Mouse (Mus musculus): ENCODE results near the gene Peli1. TPM values are rescaled to one million over a fixed set of nuclear protein-coding genes. Genes with fewer than 3 reads are reported as not detected.

Peli1 gene
- polyA plus RNA-seq, 1 experiment: 69.2 TPM

GRCm38 (mm10) chr11:21093081-21093815, 2.2 kb downstream of the Peli1 start:
- TF ChIP-seq CTCF (IDR thresholded peaks at IDR 0.05; ENCODE audit: borderline replicate concordance, extremely low read depth, insufficient read depth, insufficient read length): no peak
- no peak for TF ChIP-seq POLR2A (IDR thresholded peaks at IDR 0.05; ENCODE audit: borderline replicate concordance, extremely low read depth, insufficient read depth, insufficient read length, poor library complexity, severe bottlenecking)
- DNase-seq (ENCODE audit: low read depth): peak; percentile 6

GRCm38 (mm10) chr11:21096590-21096989, 5.5 kb downstream of the Peli1 start:
- no peak for DNase-seq (ENCODE audit: low read depth)
- peak; percentile 5; the same call in 1 of the 2 replicates for TF ChIP-seq CTCF (IDR thresholded peaks at IDR 0.05; ENCODE audit: borderline replicate concordance, extremely low read depth, insufficient read depth, insufficient read length)
- no peak for TF ChIP-seq POLR2A (IDR thresholded peaks at IDR 0.05; ENCODE audit: borderline replicate concordance, extremely low read depth, insufficient read depth, insufficient read length, poor library complexity, severe bottlenecking)

GRCm38 (mm10) chr11:21098457-21098856, 7.4 kb downstream of the Peli1 start:
- TF ChIP-seq POLR2A (IDR thresholded peaks at IDR 0.05; ENCODE audit: borderline replicate concordance, extremely low read depth, insufficient read depth, insufficient read length, poor library complexity, severe bottlenecking): no peak
- no peak for TF ChIP-seq CTCF (IDR thresholded peaks at IDR 0.05; ENCODE audit: borderline replicate concordance, extremely low read depth, insufficient read depth, insufficient read length)

GRCm38 (mm10) chr11:21100704-21101103, 9.6 kb downstream of the Peli1 start:
- DNase-seq (ENCODE audit: low read depth): no peak
- no peak for TF ChIP-seq POLR2A (IDR thresholded peaks at IDR 0.05; ENCODE audit: borderline replicate concordance, extremely low read depth, insufficient read depth, insufficient read length, poor library complexity, severe bottlenecking)
- TF ChIP-seq CTCF (IDR thresholded peaks at IDR 0.05; ENCODE audit: borderline replicate concordance, extremely low read depth, insufficient read depth, insufficient read length): no peak

More at GRCm38 (mm10) chr11:21098457-21098856, 7.4 kb downstream of the Peli1 start:
- DNase-seq (ENCODE audit: low read depth): no peak

GRCm38 (mm10) chr11:21101286-21101685, 10.2 kb downstream of the Peli1 start:
- TF ChIP-seq POLR2A (IDR thresholded peaks at IDR 0.05; ENCODE audit: borderline replicate concordance, extremely low read depth, insufficient read depth, insufficient read length, poor library complexity, severe bottlenecking) (no peak), CTCF (IDR thresholded peaks at IDR 0.05; ENCODE audit: borderline replicate concordance, extremely low read depth, insufficient read depth, insufficient read length) (no peak)
- DNase-seq (ENCODE audit: low read depth): no peak

GRCm38 (mm10) chr11:21102273-21103005, 11.3 kb downstream of the Peli1 start:
- DNase-seq (ENCODE audit: low read depth): no peak
- no peak for TF ChIP-seq POLR2A (IDR thresholded peaks at IDR 0.05; ENCODE audit: borderline replicate concordance, extremely low read depth, insufficient read depth, insufficient read length, poor library complexity, severe bottlenecking)
- TF ChIP-seq CTCF (IDR thresholded peaks at IDR 0.05; ENCODE audit: borderline replicate concordance, extremely low read depth, insufficient read depth, insufficient read length): no peak

- TF ChIP-seq CTCF (IDR thresholded peaks at IDR 0.05; ENCODE audit: borderline replicate concordance, extremely low read depth, insufficient read depth, insufficient read length) (no peak), POLR2A (IDR thresholded peaks at IDR 0.05; ENCODE audit: borderline replicate concordance, extremely low read depth, insufficient read depth, insufficient read length, poor library complexity, severe bottlenecking) (no peak)
- no peak for DNase-seq (ENCODE audit: low read depth)
These were observed 12.1 kb downstream of the Peli1 start for GRCm38 (mm10) chr11:21103186-21103585.

- no peak for DNase-seq (ENCODE audit: low read depth)
- no peak for TF ChIP-seq POLR2A (IDR thresholded peaks at IDR 0.05; ENCODE audit: borderline replicate concordance, extremely low read depth, insufficient read depth, insufficient read length, poor library complexity, severe bottlenecking)
- TF ChIP-seq CTCF (IDR thresholded peaks at IDR 0.05; ENCODE audit: borderline replicate concordance, extremely low read depth, insufficient read depth, insufficient read length): no peak
These were observed 14.3 kb downstream of the Peli1 start for GRCm38 (mm10) chr11:21105393-21105792.

GRCm38 (mm10) chr11:21107120-21107519, 16.0 kb downstream of the Peli1 start:
- TF ChIP-seq CTCF (IDR thresholded peaks at IDR 0.05; ENCODE audit: borderline replicate concordance, extremely low read depth, insufficient read depth, insufficient read length) (no peak), POLR2A (IDR thresholded peaks at IDR 0.05; ENCODE audit: borderline replicate concordance, extremely low read depth, insufficient read depth, insufficient read length, poor library complexity, severe bottlenecking) (no peak)

GRCm38 (mm10) chr11:21109279-21109678, 18.2 kb downstream of the Peli1 start:
- TF ChIP-seq CTCF (IDR thresholded peaks at IDR 0.05; ENCODE audit: borderline replicate concordance, extremely low read depth, insufficient read depth, insufficient read length) (no peak), POLR2A (IDR thresholded peaks at IDR 0.05; ENCODE audit: borderline replicate concordance, extremely low read depth, insufficient read depth, insufficient read length, poor library complexity, severe bottlenecking) (no peak)
- DNase-seq (ENCODE audit: low read depth): no peak

More at GRCm38 (mm10) chr11:21107120-21107519, 16.0 kb downstream of the Peli1 start:
- no peak for DNase-seq (ENCODE audit: low read depth)

GRCm38 (mm10) chr11:21114516-21114915, 23.4 kb downstream of the Peli1 start:
- TF ChIP-seq POLR2A (IDR thresholded peaks at IDR 0.05; ENCODE audit: borderline replicate concordance, extremely low read depth, insufficient read depth, insufficient read length, poor library complexity, severe bottlenecking): no peak
- no peak for TF ChIP-seq CTCF (IDR thresholded peaks at IDR 0.05; ENCODE audit: borderline replicate concordance, extremely low read depth, insufficient read depth, insufficient read length)
- no peak for DNase-seq (ENCODE audit: low read depth)

Data from brain, embryonic 14.5 days (tissue).